Mouse (Mus musculus) liver, embryonic 15.5 days (tissue): ENCODE measurements around the gene Zfp329. TPM values are rescaled to one million over a fixed set of nuclear protein-coding genes. Genes with fewer than 3 reads are reported as not detected.
"Not testable (repeated sequence)": the region's sequence is repeated elsewhere in the genome, so short reads cannot be mapped to it uniquely, and the experiment has no call there.

Source experiments
- ATAC-seq: fragments of 200-750 bp; cut with Nextera tagmentation; 2 replicates; pipeline ENCODE4 v1.8.0; 2017; ENCODE audit warnings: moderate number of reproducible peaks, mild to moderate bottlenecking, moderate library complexity; ENCODE audit not compliant: insufficient read depth
- H3K27ac ChIP-seq: fragments of 300-500 bp; sonication (generic); replicated peaks from 2 replicates; pipeline ENCODE4 v1.5.1; 2015; ENCODE audit warnings: mild to moderate bottlenecking, inconsistent platforms
- H3K27me3 ChIP-seq: fragments of 300-500 bp; sonication (generic); 2 replicates; pipeline ENCODE4 v1.6.1; 2015; ENCODE audit warnings: mild to moderate bottlenecking, inconsistent platforms
- H3K36me3 ChIP-seq: fragments of 300-500 bp; sonication (generic); replicated peaks from 2 replicates; pipeline ENCODE4 v1.6.1; 2015; ENCODE audit warnings: moderate library complexity, mild to moderate bottlenecking, inconsistent platforms
- H3K4me1 ChIP-seq: fragments of 300-500 bp; sonication (generic); replicated peaks from 2 replicates; pipeline ENCODE4 v1.6.1; 2015; ENCODE audit warnings: inconsistent platforms
- H3K4me2 ChIP-seq: fragments of 300-500 bp; sonication (generic); 2 replicates; pipeline ENCODE4 v1.6.1; 2015; ENCODE audit warnings: moderate library complexity, mild to moderate bottlenecking, inconsistent platforms
- H3K4me3 ChIP-seq: fragments of 300-500 bp; sonication (generic); replicated peaks from 2 replicates; pipeline ENCODE4 v1.5.1; 2015; ENCODE audit warnings: mild to moderate bottlenecking, inconsistent platforms
- H3K9ac ChIP-seq: fragments of 300-500 bp; sonication (generic); 2 replicates; pipeline ENCODE4 v1.6.1; 2015; ENCODE audit warnings: moderate library complexity, mild to moderate bottlenecking, inconsistent platforms
- H3K9me3 ChIP-seq: fragments of 300-500 bp; sonication (generic); replicated peaks from 2 replicates; pipeline ENCODE4 v1.6.1; 2016; ENCODE audit warnings: inconsistent platforms
- WGBS: fragments of 180-500 bp; shearing (Covaris S2); methylation state at CpG from one replicate; pipeline ENCODE4 v1.1.7; 2015; ENCODE audit warnings: mixed read lengths; ENCODE audit not compliant: insufficient replicate concordance; 5-methylcytosine and 5-hydroxymethylcytosine counted together
- polyA plus RNA-seq: library from polyadenylated mRNA; unstranded; fragments of >200 nt; fragmentation: Nextera tagmentation; extraction: Ambion mirVana; gene quantifications from 2 replicates; pipeline ENCODE4 v1.2.1, GENCODE M21; 2015

Gene Zfp329
- 1.6 and 1.9 TPM in 2 replicates for polyA plus RNA-seq

- peak within 1 kb of the TSS; percentile 88 for H3K4me3 ChIP-seq
- peak; percentile 95 for ATAC-seq
- under 1% methylated on average over 40 of the region's 40 CpGs for WGBS
- peak within 1 kb of the TSS; percentile 76 for H3K9ac ChIP-seq
- H3K27ac ChIP-seq, result no peak within 1 kb of the TSS; the same call in 1 of the 2 replicates
- peak within 1 kb of the TSS; percentile 78 for H3K4me2 ChIP-seq
- peaks cover 9% of the 10 kb centered on the region for H3K4me1 ChIP-seq
- H3K9me3 ChIP-seq, result no peaks in the 10 kb centered on the region
- no peaks in the 10 kb centered on the region for H3K36me3 ChIP-seq
- H3K27me3 ChIP-seq, result no peaks in the 10 kb centered on the region
Measured at GRCm38 (mm10) chr7:12818521-12819295, at the start of gene Zfp329. Zfp329 (minus strand) TSS chr7:12818858.

GRCm38 (mm10) chr7:12835779-12836178, 17.1 kb upstream of the Zfp329 start:
- peaks cover 21% of the 10 kb centered on the region for H3K4me1 ChIP-seq
- peaks cover 45% of the 10 kb centered on the region for H3K36me3 ChIP-seq
- H3K27me3 ChIP-seq, result no peaks in the 10 kb centered on the region
- peak overlapping the region; percentile 87 for H3K4me2 ChIP-seq
- H3K9ac ChIP-seq, result no peak overlapping the region
- H3K4me3 ChIP-seq, result peak overlapping the region; percentile 75
- H3K9me3 ChIP-seq, result no peaks in the 10 kb centered on the region
- WGBS, result 73% methylated on average over 4 of the region's 4 CpGs
- H3K27ac ChIP-seq, result no peak overlapping the region
- no peak for ATAC-seq

GRCm38 (mm10) chr7:12835193-12835671, 16.6 kb upstream of the Zfp329 start:
- peak; percentile 13; the same call in 1 of the 2 replicates for ATAC-seq
- peaks cover 40% of the 10 kb centered on the region for H3K36me3 ChIP-seq
- H3K4me1 ChIP-seq, result peaks cover 21% of the 10 kb centered on the region
- 28% methylated on average over 13 of the region's 13 CpGs for WGBS
- H3K4me2 ChIP-seq, result peak overlapping the region; percentile 87
- H3K4me3 ChIP-seq, result peak overlapping the region; percentile 75
- peak overlapping the region; percentile 76 for H3K9ac ChIP-seq
- H3K27ac ChIP-seq, result peak overlapping the region; percentile 71
- no peaks in the 10 kb centered on the region for H3K9me3 ChIP-seq
- H3K27me3 ChIP-seq, result no peaks in the 10 kb centered on the region

- Histone ChIP-seq H3K4me3 (peak within 1 kb of the TSS; percentile 75), H3K9ac (peak within 1 kb of the TSS; percentile 76), H3K9me3 (no peaks in the 10 kb centered on the region), H3K36me3 (peaks cover 33% of the 10 kb centered on the region), H3K4me2 (peak within 1 kb of the TSS; percentile 87), H3K27ac (peak within 1 kb of the TSS; percentile 71), H3K27me3 (no peaks in the 10 kb centered on the region), H3K4me1 (peaks cover 21% of the 10 kb centered on the region)
- peak; percentile 98 for ATAC-seq
- 2% methylated on average over 47 of the region's 47 CpGs for WGBS
Measured at GRCm38 (mm10) chr7:12834162-12835120, 15.8 kb upstream of the Zfp329 start, which contains the start of gene Zfp110. Zfp110 (plus strand) TSS chr7:12834761.

GRCm38 (mm10) chr7:12815566-12815965, 3.1 kb downstream of the Zfp329 start:
- no peak for ATAC-seq
- Histone ChIP-seq H3K27me3 (no peaks in the 10 kb centered on the region), H3K9ac (no peak overlapping the region), H3K4me1 (peaks cover 9% of the 10 kb centered on the region), H3K27ac (no peak overlapping the region), H3K4me3 (no peak overlapping the region), H3K36me3 (peaks cover 24% of the 10 kb centered on the region), H3K4me2 (no peak overlapping the region), H3K9me3 (peaks cover 4% of the 10 kb centered on the region; the same call in 1 of the 2 replicates)
- WGBS, result 88% methylated on average over 8 of the region's 8 CpGs

- Histone ChIP-seq H3K4me3 (peak overlapping the region; percentile 51), H3K27me3 (no peaks in the 10 kb centered on the region), H3K4me1 (peaks cover 12% of the 10 kb centered on the region; the same call in 1 of the 2 replicates), H3K27ac (no peak overlapping the region), H3K9me3 (no peaks in the 10 kb centered on the region), H3K36me3 (peaks cover 15% of the 10 kb centered on the region), H3K9ac (peak overlapping the region; percentile 21; the same call in 1 of the 2 replicates), H3K4me2 (peak overlapping the region; percentile 78)
- peak; percentile 34; the same call in 1 of the 2 replicates for ATAC-seq
- WGBS, result 2% methylated on average over 16 of the region's 16 CpGs
Measured at GRCm38 (mm10) chr7:12803727-12804071, 15.0 kb downstream of the Zfp329 start.

GRCm38 (mm10) chr7:12802866-12803726, 15.6 kb downstream of the Zfp329 start, which contains the start of gene Zscan18:
Zscan18 (minus strand) TSS chr7:12803635.
- no peak within 1 kb of the TSS for H3K27ac ChIP-seq
- H3K9ac ChIP-seq, result peak within 1 kb of the TSS; percentile 21; the same call in 1 of the 2 replicates
- H3K4me3 ChIP-seq, result peak within 1 kb of the TSS; percentile 51
- H3K9me3 ChIP-seq, result no peaks in the 10 kb centered on the region
- peaks cover 9% of the 10 kb centered on the region for H3K36me3 ChIP-seq
- peak within 1 kb of the TSS; percentile 78 for H3K4me2 ChIP-seq
- H3K4me1 ChIP-seq, result peaks cover 12% of the 10 kb centered on the region; the same call in 1 of the 2 replicates
- WGBS, result 4% methylated on average over 31 of the region's 31 CpGs
- ATAC-seq, result peak; percentile 70
- no peaks in the 10 kb centered on the region for H3K27me3 ChIP-seq

- H3K36me3 ChIP-seq, result no peaks in the 10 kb centered on the region
- no peak for ATAC-seq
Measured at GRCm38 (mm10) chr7:12799554-12799953, 19.1 kb downstream of the Zfp329 start.

GRCm38 (mm10) chr7:12797971-12798370, 20.7 kb downstream of the Zfp329 start:
- 54% methylated on average over 2 of the region's 2 CpGs for WGBS
- no peaks in the 10 kb centered on the region for H3K9me3 ChIP-seq
- H3K9ac ChIP-seq, result no peak overlapping the region
- H3K4me2 ChIP-seq, result no peak overlapping the region
- 0 out of 2 replicates have a peak, but pooled peaks cover 4% of the 10 kb centered on the region for H3K4me1 ChIP-seq
- H3K27ac ChIP-seq, result no peak overlapping the region
- no peaks in the 10 kb centered on the region for H3K27me3 ChIP-seq
- H3K36me3 ChIP-seq, result no peaks in the 10 kb centered on the region
- ATAC-seq, result no peak
- H3K4me3 ChIP-seq, result no peak overlapping the region

More at GRCm38 (mm10) chr7:12799554-12799953, 19.1 kb downstream of the Zfp329 start:
- Histone ChIP-seq H3K9ac (no peak overlapping the region), H3K27me3 (no peaks in the 10 kb centered on the region), H3K27ac (no peak overlapping the region), H3K4me2 (no peak overlapping the region), H3K4me1 (peaks cover 12% of the 10 kb centered on the region; the same call in 1 of the 2 replicates), H3K4me3 (no peak overlapping the region), H3K9me3 (no peaks in the 10 kb centered on the region)
- 74% methylated on average over 1 of the region's 1 CpGs for WGBS

- not testable (repeated sequence) for H3K4me3 ChIP-seq, H3K9ac ChIP-seq, H3K27me3 ChIP-seq, H3K9me3 ChIP-seq, H3K27ac ChIP-seq, H3K4me2 ChIP-seq, ATAC-seq, H3K36me3 ChIP-seq, H3K4me1 ChIP-seq
- 47% methylated on average over 11 of the region's 11 CpGs for WGBS
Measured at GRCm38 (mm10) chr7:12792624-12793023, 26.0 kb downstream of the Zfp329 start.
